Mouse (Mus musculus) cortical plate, adult 2 months (tissue): ENCODE results near the gene Gipc3. TPM values are rescaled to one million over a fixed set of nuclear protein-coding genes. Genes with fewer than 3 reads are reported as not detected.

ENCODE experiments used
- H3K27ac ChIP-seq: fragments of 200-500 bp; 2 replicates; pipeline ENCODE4 v1.5.1; 2012; ENCODE audit warnings: low read length, control low read depth, inconsistent platforms; ENCODE audit not compliant: insufficient read depth
- H3K4me1 ChIP-seq: fragments of 200-500 bp; 2 replicates; pipeline ENCODE4 v1.6.1; 2011; ENCODE audit warnings: low read length; ENCODE audit not compliant: control insufficient read depth, insufficient read depth
- H3K4me3 ChIP-seq: fragments of 200-500 bp; 2 replicates; pipeline ENCODE4 v1.5.1; 2011; ENCODE audit warnings: mild to moderate bottlenecking, low read length, control low read depth; ENCODE audit not compliant: insufficient read depth
- CTCF ChIP-seq: fragments of 200-500 bp; IDR thresholded peaks from 2 replicates; pipeline ENCODE4 v1.5.1; 2011; ENCODE audit warnings: mild to moderate bottlenecking, control low read depth, low read length; ENCODE audit not compliant: insufficient read depth; ENCODE audit errors: extremely low read depth
- POLR2A ChIP-seq: fragments of 200-500 bp; IDR thresholded peaks from 2 replicates; pipeline ENCODE4 v1.6.1; 2011; ENCODE audit warnings: mild to moderate bottlenecking, low read length, control low read depth; ENCODE audit not compliant: insufficient read depth; ENCODE audit errors: extremely low read depth
- polyA plus RNA-seq: library from polyadenylated mRNA; depleted of rRNA; stranded (reverse); fragments of >200 nt; gene quantifications from 2 replicates; pipeline ENCODE4 v1.2.3, GENCODE M21; 2012

Gipc3 gene
- polyA plus RNA-seq, 1 experiment: 1.2 TPM

DNA sequence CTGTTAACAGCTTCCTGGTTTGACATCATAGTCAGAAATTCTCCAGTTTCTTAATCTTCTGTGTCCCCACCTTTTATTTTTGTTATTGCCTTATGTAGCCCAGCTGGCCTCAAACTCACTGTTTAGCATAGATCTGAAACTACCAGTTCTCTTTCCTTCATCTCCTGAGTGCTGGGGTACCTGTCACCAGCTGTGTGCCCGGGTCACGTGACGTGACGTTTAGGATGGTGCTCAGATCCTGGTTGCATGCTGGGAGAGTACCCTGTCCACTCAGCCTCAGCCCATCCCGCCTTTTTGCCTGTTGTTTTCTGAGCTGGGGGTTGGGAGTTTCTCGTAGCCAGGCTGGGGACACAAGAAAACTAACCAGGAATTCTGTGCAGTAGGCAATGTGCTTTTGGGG lies 45.8 kb downstream of the Gipc3 start:
- no peak overlapping the region for H3K4me3 ChIP-seq
- H3K27ac ChIP-seq: peak overlapping the region; percentile 73
- peaks cover 27% of the 10 kb centered on the region for H3K4me1 ChIP-seq
- no peak for TF ChIP-seq CTCF
- TF ChIP-seq POLR2A: no peak

DNA sequence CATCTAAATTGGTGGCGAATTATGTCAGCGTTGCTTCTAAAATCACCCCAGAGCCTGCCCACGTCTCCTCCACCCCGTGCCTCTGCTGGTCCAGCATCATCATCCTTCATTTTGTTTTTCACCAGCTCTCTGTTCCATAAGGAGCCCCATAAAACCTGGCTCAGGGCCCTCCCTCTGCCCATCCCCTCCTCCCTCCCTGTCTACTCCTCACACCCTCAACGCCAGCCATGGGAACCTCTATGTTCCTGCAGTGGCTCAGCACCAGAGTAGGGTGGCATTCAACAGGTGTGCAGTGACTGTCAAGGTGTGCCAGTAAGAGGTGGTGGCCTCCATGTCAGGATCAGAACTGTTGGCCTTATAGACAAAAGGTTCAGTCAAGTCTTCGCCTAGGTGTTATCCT lies 47.9 kb downstream of the Gipc3 start:
- H3K4me3 ChIP-seq: peak overlapping the region; percentile 90
- TF ChIP-seq POLR2A (peak; percentile 36; the same call in 1 of the 2 replicates), CTCF (no peak)
- H3K4me1 ChIP-seq: peaks cover 20% of the 10 kb centered on the region
- peak overlapping the region; percentile 54 for H3K27ac ChIP-seq

DNA sequence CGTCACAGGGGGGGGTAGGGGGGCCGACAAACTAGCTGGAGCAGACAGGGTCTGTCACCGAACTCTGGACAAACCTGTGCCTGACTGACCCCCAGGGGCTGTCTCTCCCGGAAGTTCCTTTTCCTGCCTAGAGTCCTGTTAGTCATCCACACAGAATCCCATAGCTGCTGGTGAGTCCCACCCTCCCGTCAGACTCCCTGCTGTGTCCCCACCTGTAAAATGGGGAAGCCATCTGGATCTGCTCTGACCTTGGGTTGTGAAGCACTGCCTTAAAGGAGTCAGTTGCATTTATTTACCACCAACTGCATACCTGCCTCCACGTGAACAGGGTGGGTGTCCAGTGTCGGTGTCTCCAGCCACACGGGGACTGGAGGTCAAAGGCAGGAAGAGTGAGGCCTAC lies 48.6 kb downstream of the Gipc3 start:
- H3K27ac ChIP-seq: peak overlapping the region; percentile 54
- peak overlapping the region; percentile 90 for H3K4me3 ChIP-seq
- H3K4me1 ChIP-seq: peaks cover 17% of the 10 kb centered on the region
- no peak for TF ChIP-seq CTCF
- TF ChIP-seq POLR2A: no peak

DNA sequence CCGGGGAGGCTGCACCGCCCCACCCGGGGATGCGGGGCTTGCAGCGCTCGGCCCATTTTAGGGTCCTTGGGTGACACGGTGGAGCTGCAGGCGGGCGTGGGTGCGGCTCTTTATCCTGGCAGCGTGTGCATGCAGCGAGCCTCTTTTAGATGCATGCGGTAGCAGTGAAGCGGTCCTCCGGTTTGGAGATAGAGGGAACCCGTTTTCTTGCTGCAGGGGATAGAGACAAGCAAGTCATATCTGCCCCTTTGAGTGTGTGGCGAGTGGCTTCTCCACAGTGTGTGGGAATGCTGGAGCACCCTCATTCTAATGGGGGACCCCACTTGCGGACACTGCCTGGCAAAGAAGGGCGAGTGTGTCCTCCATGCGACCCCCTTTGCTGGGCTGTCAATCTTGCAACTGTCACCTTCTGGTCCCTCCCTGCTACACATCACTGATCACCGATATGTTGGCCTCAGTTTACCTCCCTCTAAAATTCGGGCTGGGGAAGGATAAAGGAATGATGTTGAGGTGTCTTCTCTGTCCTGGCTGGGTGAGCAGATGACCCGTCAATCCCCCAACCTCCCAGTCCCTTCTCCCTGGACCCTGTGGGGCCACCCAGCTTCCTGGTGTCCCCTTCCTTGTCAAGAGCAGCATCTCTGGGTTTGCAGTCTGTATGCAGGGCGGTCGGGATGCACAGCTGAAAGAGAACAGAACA lies 49.6 kb downstream of the Gipc3 start:
- TF ChIP-seq CTCF (no peak), POLR2A (peak; percentile 39; the same call in 1 of the 2 replicates)
- peak overlapping the region; percentile 90 for H3K4me3 ChIP-seq
- H3K4me1 ChIP-seq: peaks cover 10% of the 10 kb centered on the region
- H3K27ac ChIP-seq: peak overlapping the region; percentile 54

DNA sequence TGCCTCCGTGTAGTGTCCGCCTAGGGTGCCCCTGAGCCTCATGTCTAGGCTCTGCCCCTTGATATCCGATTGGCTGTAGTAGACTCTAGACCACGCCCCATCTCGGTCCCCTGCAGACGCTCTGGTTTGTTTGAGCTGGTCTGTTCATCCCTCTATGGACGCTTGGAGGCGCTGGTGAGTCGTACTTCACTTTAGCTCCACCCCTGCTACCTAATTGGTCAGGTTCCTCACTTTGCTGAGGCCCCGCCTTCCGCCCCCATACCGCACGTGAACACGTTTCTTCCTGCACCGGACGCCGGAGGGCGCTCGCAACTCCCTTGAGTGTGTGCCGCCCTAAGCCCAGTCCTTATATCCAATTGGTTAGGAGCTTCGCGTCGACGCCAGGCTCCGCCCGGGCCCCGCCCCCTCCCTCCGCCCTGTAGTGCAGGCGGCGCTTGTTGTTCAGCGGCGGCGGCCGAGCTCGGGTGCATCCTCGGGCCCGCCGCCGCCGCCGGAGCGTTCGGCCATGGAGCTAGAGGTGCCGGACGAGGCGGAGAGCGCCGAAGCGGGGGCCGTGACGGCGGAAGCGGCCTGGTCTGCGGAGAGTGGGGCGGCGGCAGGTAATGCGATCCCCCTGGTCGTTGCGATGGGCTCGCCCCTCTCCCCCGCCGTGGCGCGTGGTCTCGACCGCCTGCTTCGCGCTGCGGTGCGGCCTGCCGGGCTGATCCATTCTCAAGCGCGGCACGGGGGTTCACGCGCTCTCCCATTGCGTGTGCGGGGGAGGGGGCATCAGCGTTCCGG lies 50.3 kb downstream of the Gipc3 start, which contains the start of gene Pip5k1c:
TSS of gene Pip5k1c (plus strand) at position 410 of the 780 bp plus-strand sequence.
- Histone ChIP-seq H3K27ac (peak within 1 kb of the TSS; percentile 54), H3K4me3 (peak within 1 kb of the TSS; percentile 90), H3K4me1 (peaks cover 10% of the 10 kb centered on the region)
- TF ChIP-seq POLR2A: 0 out of 2 replicates have a peak, but pooled peaks have one; percentile 35
- TF ChIP-seq CTCF: peak; percentile 87

DNA sequence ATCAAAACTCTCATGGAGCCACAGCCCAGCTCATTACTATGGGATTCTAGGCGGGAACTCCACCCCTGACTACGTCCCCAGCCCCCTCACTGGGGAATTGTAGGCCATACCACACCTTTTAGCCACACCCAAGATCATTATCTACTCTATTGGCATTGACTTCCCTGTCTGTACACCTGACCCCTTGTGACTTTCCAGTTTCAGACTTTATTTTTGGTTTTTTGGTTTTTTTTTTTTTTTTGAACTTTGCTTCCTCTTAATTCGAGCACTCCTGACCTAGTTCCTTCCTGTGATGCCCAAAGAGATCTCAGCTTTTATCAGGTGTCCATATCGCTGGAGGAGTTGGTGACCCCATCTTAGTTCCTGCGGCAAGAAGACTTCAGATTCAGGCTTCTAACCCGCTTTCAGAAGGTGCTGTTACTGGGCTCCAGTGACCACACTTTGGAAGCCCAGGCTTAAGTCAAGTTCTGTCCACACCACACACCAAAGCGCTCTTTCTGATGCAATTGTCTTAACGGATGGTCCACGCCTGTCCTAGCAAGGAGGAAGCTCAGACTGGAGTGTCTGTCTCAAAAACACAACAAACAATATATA lies 51.5 kb downstream of the Gipc3 start, which contains the start of gene Tjp3:
TSS of gene Tjp3 (minus strand) at position 71 of the 594 bp plus-strand sequence.
- peaks cover 7% of the 10 kb centered on the region for H3K4me1 ChIP-seq
- H3K4me3 ChIP-seq: no peak within 1 kb of the TSS
- TF ChIP-seq CTCF (no peak), POLR2A (no peak)
- no peak within 1 kb of the TSS for H3K27ac ChIP-seq

DNA sequence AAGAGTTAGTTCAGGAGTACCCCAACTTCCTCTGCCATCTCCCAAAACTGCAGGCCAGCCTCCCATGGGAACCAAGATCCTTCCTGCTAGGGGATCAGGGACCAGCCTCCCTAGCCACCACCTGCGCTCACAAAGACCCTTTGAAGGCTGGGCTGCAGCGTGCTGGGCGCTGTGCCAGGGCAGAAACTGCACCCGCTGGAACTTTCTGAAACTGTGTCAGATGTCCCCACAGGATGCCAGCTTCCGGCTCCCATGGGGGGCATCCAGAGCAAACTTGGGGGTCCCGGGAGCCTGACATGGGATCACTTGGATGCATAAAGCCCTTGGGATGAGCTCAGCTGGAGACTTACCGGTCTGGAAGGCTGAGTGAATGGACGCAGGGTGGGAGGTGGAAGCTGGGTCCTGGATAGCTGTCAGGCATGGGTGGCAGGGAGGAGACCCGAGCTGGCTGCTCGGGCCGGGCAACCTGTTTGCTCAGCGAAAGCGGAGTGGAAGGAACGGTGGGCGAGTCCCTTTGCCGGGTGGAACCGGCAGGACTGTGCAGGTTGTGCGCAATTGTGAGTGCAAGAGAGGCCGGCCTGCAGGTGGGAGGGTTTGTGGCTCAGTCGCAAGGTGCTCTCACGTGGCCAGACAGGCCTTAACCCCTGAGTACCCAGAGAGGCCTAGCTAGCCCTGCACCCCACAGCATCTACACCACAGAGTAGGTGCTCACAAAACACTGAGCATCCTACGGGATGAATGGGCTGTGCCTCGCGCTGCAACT lies 52.2 kb downstream of the Gipc3 start:
- Histone ChIP-seq H3K27ac (no peak overlapping the region), H3K4me3 (no peak overlapping the region)
- no peak for TF ChIP-seq CTCF

DNA sequence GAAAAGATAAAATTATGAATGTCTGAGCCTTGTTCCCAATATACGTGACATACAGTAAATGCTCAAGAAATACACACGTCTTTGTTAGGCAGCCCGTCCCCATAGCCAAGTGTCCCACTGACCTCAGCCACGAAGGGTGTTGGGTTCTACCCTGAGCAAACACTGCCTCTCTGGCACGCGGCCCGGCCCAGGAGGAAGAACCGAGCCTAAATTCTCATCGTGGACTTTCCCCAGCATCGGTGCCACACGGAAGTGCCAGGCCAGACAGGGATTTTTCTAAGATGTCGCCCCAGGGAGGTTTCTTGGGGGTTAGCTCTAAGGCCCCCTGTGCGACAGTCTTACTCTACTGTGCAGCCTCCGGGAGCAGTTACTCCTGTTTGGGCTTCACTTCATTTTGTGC lies 53.3 kb downstream of the Gipc3 start:
- Histone ChIP-seq H3K27ac (no peak overlapping the region), H3K4me3 (no peak overlapping the region), H3K4me1 (no peaks in the 10 kb centered on the region; the same call in 1 of the 2 replicates)
- TF ChIP-seq POLR2A: no peak
- no peak for TF ChIP-seq CTCF

More for the DNA sequence above, 52.2 kb downstream of the Gipc3 start:
- H3K4me1 ChIP-seq: peaks cover 6% of the 10 kb centered on the region

DNA sequence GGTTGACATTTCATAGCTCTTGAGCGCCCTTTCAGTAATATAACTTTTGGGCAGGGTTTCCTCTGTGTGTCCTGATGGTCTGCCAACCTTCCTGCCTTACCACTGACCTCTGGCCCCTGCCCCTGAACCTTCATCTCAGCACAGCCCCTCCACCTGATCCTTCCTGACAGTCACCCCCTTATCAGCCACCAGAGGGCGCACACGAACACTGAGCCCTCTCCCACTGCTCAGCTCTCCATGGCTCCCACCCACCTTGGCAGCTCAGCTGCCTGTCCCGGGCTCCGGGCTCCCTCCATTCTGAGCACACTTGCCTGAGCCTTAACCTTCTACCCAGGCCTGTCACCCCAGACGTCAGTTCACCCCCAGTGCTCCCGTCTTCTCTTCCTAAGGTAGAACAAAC lies 53.8 kb downstream of the Gipc3 start:
- no peak overlapping the region for H3K27ac ChIP-seq
- no peak overlapping the region for H3K4me3 ChIP-seq
- no peak for TF ChIP-seq POLR2A
- peak; percentile 82 for TF ChIP-seq CTCF
- H3K4me1 ChIP-seq: no peaks in the 10 kb centered on the region; the same call in 1 of the 2 replicates
